Mouse (Mus musculus): Measurements from ENCODE around the gene Dennd4a. TPM values are rescaled to one million over a fixed set of nuclear protein-coding genes. Genes with fewer than 3 reads are reported as not detected.

Gene Dennd4a
- polyA plus RNA-seq, 1 experiment from 2014 or later, result 19.7 TPM

GRCm38 (mm10) chr9:64913406-64913805 is 102.3 kb downstream of the Dennd4a start:
- Histone ChIP-seq H3K36me3 (ENCODE audit: control insufficient read depth, insufficient read depth, low read length) (0 out of 2 replicates have a peak, but pooled peaks cover 13% of the 10 kb centered on the region), H3K4me3 (ENCODE audit: low read depth, low read length) (no peak overlapping the region), H3K27me3 (ENCODE audit: control insufficient read depth, insufficient read depth, low read length) (no peaks in the 10 kb centered on the region), H3K9ac (replicated peaks; ENCODE audit: low read depth, low read length) (no peak overlapping the region), H3K9me3 (ENCODE audit: control insufficient read depth, low read length) (no peaks in the 10 kb centered on the region), H3K4me2 (ENCODE audit: low read depth, low read length) (no peak overlapping the region), H3K4me1 (ENCODE audit: control insufficient read depth, insufficient read depth, low read length) (no peaks in the 10 kb centered on the region), H3K27ac (ENCODE audit: low read depth, low read length) (no peak overlapping the region)
- WGBS, result 94% methylated on average over 4 of the region's 4 CpGs
- ATAC-seq (ENCODE audit: low read depth), result no peak

GRCm38 (mm10) chr9:64913973-64914372 is 102.8 kb downstream of the Dennd4a start:
- 90% methylated on average over 2 of the region's 2 CpGs for WGBS
- no peak for ATAC-seq (ENCODE audit: low read depth)
- H3K4me3 ChIP-seq (ENCODE audit: low read depth, low read length), result no peak overlapping the region
- no peak overlapping the region for H3K4me2 ChIP-seq (ENCODE audit: low read depth, low read length)
- H3K9ac ChIP-seq (replicated peaks; ENCODE audit: low read depth, low read length), result no peak overlapping the region
- H3K27ac ChIP-seq (ENCODE audit: low read depth, low read length), result no peak overlapping the region
- H3K9me3 ChIP-seq (ENCODE audit: control insufficient read depth, low read length), result no peaks in the 10 kb centered on the region
- H3K27me3 ChIP-seq (ENCODE audit: control insufficient read depth, insufficient read depth, low read length), result no peaks in the 10 kb centered on the region
- no peaks in the 10 kb centered on the region for H3K4me1 ChIP-seq (ENCODE audit: control insufficient read depth, insufficient read depth, low read length)
- 0 out of 2 replicates have a peak, but pooled peaks cover 13% of the 10 kb centered on the region for H3K36me3 ChIP-seq (ENCODE audit: control insufficient read depth, insufficient read depth, low read length)

- Histone ChIP-seq H3K4me2 (ENCODE audit: low read depth, low read length) (no peak overlapping the region), H3K27ac (ENCODE audit: low read depth, low read length) (no peak overlapping the region), H3K4me3 (ENCODE audit: low read depth, low read length) (no peak overlapping the region), H3K9ac (replicated peaks; ENCODE audit: low read depth, low read length) (no peak overlapping the region), H3K4me1 (ENCODE audit: control insufficient read depth, insufficient read depth, low read length) (no peaks in the 10 kb centered on the region), H3K27me3 (ENCODE audit: control insufficient read depth, insufficient read depth, low read length) (no peaks in the 10 kb centered on the region), H3K36me3 (ENCODE audit: control insufficient read depth, insufficient read depth, low read length) (0 out of 2 replicates have a peak, but pooled peaks cover 13% of the 10 kb centered on the region), H3K9me3 (ENCODE audit: control insufficient read depth, low read length) (no peaks in the 10 kb centered on the region)
- 82% methylated on average over 4 of the region's 4 CpGs for WGBS
- no peak for ATAC-seq (ENCODE audit: low read depth)
These were observed 103.5 kb downstream of the Dennd4a start for GRCm38 (mm10) chr9:64914629-64915028.

- Histone ChIP-seq H3K4me1 (ENCODE audit: control insufficient read depth, insufficient read depth, low read length) (no peaks in the 10 kb centered on the region), H3K9ac (replicated peaks; ENCODE audit: low read depth, low read length) (no peak overlapping the region), H3K4me3 (ENCODE audit: low read depth, low read length) (no peak overlapping the region), H3K9me3 (ENCODE audit: control insufficient read depth, low read length) (no peaks in the 10 kb centered on the region), H3K27ac (ENCODE audit: low read depth, low read length) (no peak overlapping the region), H3K4me2 (ENCODE audit: low read depth, low read length) (no peak overlapping the region), H3K36me3 (ENCODE audit: control insufficient read depth, insufficient read depth, low read length) (peaks cover 4% of the 10 kb centered on the region), H3K27me3 (ENCODE audit: control insufficient read depth, insufficient read depth, low read length) (no peaks in the 10 kb centered on the region)
- WGBS, result 43% methylated on average over 16 of the region's 16 CpGs
- ATAC-seq (ENCODE audit: low read depth), result no peak
These were observed 107.4 kb downstream of the Dennd4a start for GRCm38 (mm10) chr9:64918560-64918959.

GRCm38 (mm10) chr9:64925771-64926170 is 114.6 kb downstream of the Dennd4a start:
- H3K27ac ChIP-seq (ENCODE audit: low read depth, low read length), result no peak overlapping the region
- no peak overlapping the region for H3K4me3 ChIP-seq (ENCODE audit: low read depth, low read length)
- WGBS, result 39% methylated on average over 5 of the region's 5 CpGs
- ATAC-seq (ENCODE audit: low read depth), result no peak
- no peak overlapping the region for H3K9ac ChIP-seq (replicated peaks; ENCODE audit: low read depth, low read length)
- H3K4me1 ChIP-seq (ENCODE audit: control insufficient read depth, insufficient read depth, low read length), result no peaks in the 10 kb centered on the region
- no peaks in the 10 kb centered on the region for H3K27me3 ChIP-seq (ENCODE audit: control insufficient read depth, insufficient read depth, low read length)
- H3K4me2 ChIP-seq (ENCODE audit: low read depth, low read length), result no peak overlapping the region
- H3K36me3 ChIP-seq (ENCODE audit: control insufficient read depth, insufficient read depth, low read length), result no peaks in the 10 kb centered on the region; the same call in 1 of the 2 replicates
- H3K9me3 ChIP-seq (ENCODE audit: control insufficient read depth, low read length), result no peaks in the 10 kb centered on the region

GRCm38 (mm10) chr9:64926201-64926991 is 115.3 kb downstream of the Dennd4a start:
- Histone ChIP-seq H3K4me3 (ENCODE audit: low read depth, low read length) (no peak overlapping the region), H3K27ac (ENCODE audit: low read depth, low read length) (no peak overlapping the region)
- ATAC-seq (ENCODE audit: low read depth), result no peak

GRCm38 (mm10) chr9:64930256-64930655 is 119.1 kb downstream of the Dennd4a start:
- 81% methylated on average over 4 of the region's 4 CpGs for WGBS
- no peak for ATAC-seq (ENCODE audit: low read depth)
- H3K9me3 ChIP-seq (ENCODE audit: control insufficient read depth, low read length), result no peaks in the 10 kb centered on the region
- H3K4me1 ChIP-seq (ENCODE audit: control insufficient read depth, insufficient read depth, low read length), result no peaks in the 10 kb centered on the region
- H3K27ac ChIP-seq (ENCODE audit: low read depth, low read length), result no peak overlapping the region
- no peaks in the 10 kb centered on the region for H3K36me3 ChIP-seq (ENCODE audit: control insufficient read depth, insufficient read depth, low read length)
- no peaks in the 10 kb centered on the region for H3K27me3 ChIP-seq (ENCODE audit: control insufficient read depth, insufficient read depth, low read length)
- H3K9ac ChIP-seq (replicated peaks; ENCODE audit: low read depth, low read length), result no peak overlapping the region
- H3K4me2 ChIP-seq (ENCODE audit: low read depth, low read length), result no peak overlapping the region
- no peak overlapping the region for H3K4me3 ChIP-seq (ENCODE audit: low read depth, low read length)

More at GRCm38 (mm10) chr9:64926201-64926991, 115.3 kb downstream of the Dennd4a start:
- Histone ChIP-seq H3K9me3 (ENCODE audit: control insufficient read depth, low read length) (no peaks in the 10 kb centered on the region), H3K4me1 (ENCODE audit: control insufficient read depth, insufficient read depth, low read length) (no peaks in the 10 kb centered on the region), H3K9ac (replicated peaks; ENCODE audit: low read depth, low read length) (no peak overlapping the region), H3K4me2 (ENCODE audit: low read depth, low read length) (no peak overlapping the region), H3K36me3 (ENCODE audit: control insufficient read depth, insufficient read depth, low read length) (no peaks in the 10 kb centered on the region), H3K27me3 (ENCODE audit: control insufficient read depth, insufficient read depth, low read length) (no peaks in the 10 kb centered on the region)
- WGBS, result 69% methylated on average over 8 of the region's 8 CpGs

- H3K27ac ChIP-seq (ENCODE audit: low read depth, low read length), result no peak overlapping the region
- H3K36me3 ChIP-seq (ENCODE audit: control insufficient read depth, insufficient read depth, low read length), result no peaks in the 10 kb centered on the region
- H3K4me2 ChIP-seq (ENCODE audit: low read depth, low read length), result no peak overlapping the region
- no peak overlapping the region for H3K4me3 ChIP-seq (ENCODE audit: low read depth, low read length)
- H3K4me1 ChIP-seq (ENCODE audit: control insufficient read depth, insufficient read depth, low read length), result no peaks in the 10 kb centered on the region
- H3K9me3 ChIP-seq (ENCODE audit: control insufficient read depth, low read length), result no peaks in the 10 kb centered on the region
- H3K9ac ChIP-seq (replicated peaks; ENCODE audit: low read depth, low read length), result no peak overlapping the region
- no peaks in the 10 kb centered on the region for H3K27me3 ChIP-seq (ENCODE audit: control insufficient read depth, insufficient read depth, low read length)
- WGBS, result 83% methylated on average over 7 of the region's 7 CpGs
- ATAC-seq (ENCODE audit: low read depth), result no peak
These were observed 120.8 kb downstream of the Dennd4a start for GRCm38 (mm10) chr9:64931751-64932610.

All from neural tube, embryonic 14.5 days (tissue).